Mouse (Mus musculus) liver, embryonic 16.5 days (tissue): ENCODE measurements around the gene Gm21725. TPM values are rescaled to one million over a fixed set of nuclear protein-coding genes. Genes with fewer than 3 reads are reported as not detected.
"Not testable (repeated sequence)": the region's sequence is repeated elsewhere in the genome, so short reads cannot be mapped to it uniquely, and the experiment has no call there.

Source experiments
- ATAC-seq: fragments of 200-750 bp; cut with Nextera tagmentation; 2 replicates; pipeline ENCODE4 v1.8.0; 2017; ENCODE audit warnings: low read depth, mild to moderate bottlenecking, moderate number of reproducible peaks, moderate library complexity
- H3K27ac ChIP-seq: fragments of 300-500 bp; sonication (generic); 2 replicates; pipeline ENCODE4 v1.5.1; 2014; ENCODE audit warnings: mild to moderate bottlenecking, low read length
- H3K27me3 ChIP-seq: fragments of 300-500 bp; sonication (generic); 2 replicates; pipeline ENCODE4 v1.6.1; 2014; ENCODE audit warnings: low read depth, low read length, mixed read lengths; ENCODE audit not compliant: control insufficient read depth, insufficient read depth
- H3K36me3 ChIP-seq: fragments of 300-500 bp; sonication (generic); 2 replicates; pipeline ENCODE4 v1.6.1; 2014; ENCODE audit warnings: mild to moderate bottlenecking; ENCODE audit not compliant: control insufficient read depth, insufficient read depth
- H3K4me1 ChIP-seq: fragments of 300-500 bp; sonication (generic); 2 replicates; pipeline ENCODE4 v1.6.1; 2014; ENCODE audit warnings: low read depth, low read length, mixed read lengths; ENCODE audit not compliant: control insufficient read depth
- H3K4me2 ChIP-seq: fragments of 300-500 bp; sonication (generic); 2 replicates; pipeline ENCODE4 v1.6.1; 2014; ENCODE audit warnings: low read depth, low read length, mixed read lengths
- H3K4me3 ChIP-seq: fragments of 300-500 bp; sonication (generic); 2 replicates; pipeline ENCODE4 v1.5.1; 2014; ENCODE audit warnings: low read depth, mild to moderate bottlenecking, low read length
- H3K9ac ChIP-seq: fragments of 300-500 bp; sonication (generic); 2 replicates; pipeline ENCODE4 v1.6.1; 2014; ENCODE audit warnings: low read depth, low read length
- H3K9me3 ChIP-seq: fragments of 300-500 bp; sonication (generic); replicated peaks from 2 replicates; pipeline ENCODE4 v1.6.1; 2016; ENCODE audit warnings: low read length; ENCODE audit not compliant: control insufficient read depth
- WGBS: fragments of 180-500 bp; shearing (Covaris S2); extraction: QIAGEN DNeasy Blood & Tissue Kit; methylation state at CpG from one replicate; pipeline ENCODE4 v1.1.7; 2014; ENCODE audit not compliant: insufficient replicate concordance; 5-methylcytosine and 5-hydroxymethylcytosine counted together
- polyA plus RNA-seq: library from polyadenylated mRNA; unstranded; fragments of >200 nt; fragmentation: Nextera tagmentation; extraction: Ambion mirVana; gene quantifications from 2 replicates; pipeline ENCODE4 v1.2.1, GENCODE M21; 2015

Gene Gm21725
- not detected in 2 replicates for polyA plus RNA-seq

DNA sequence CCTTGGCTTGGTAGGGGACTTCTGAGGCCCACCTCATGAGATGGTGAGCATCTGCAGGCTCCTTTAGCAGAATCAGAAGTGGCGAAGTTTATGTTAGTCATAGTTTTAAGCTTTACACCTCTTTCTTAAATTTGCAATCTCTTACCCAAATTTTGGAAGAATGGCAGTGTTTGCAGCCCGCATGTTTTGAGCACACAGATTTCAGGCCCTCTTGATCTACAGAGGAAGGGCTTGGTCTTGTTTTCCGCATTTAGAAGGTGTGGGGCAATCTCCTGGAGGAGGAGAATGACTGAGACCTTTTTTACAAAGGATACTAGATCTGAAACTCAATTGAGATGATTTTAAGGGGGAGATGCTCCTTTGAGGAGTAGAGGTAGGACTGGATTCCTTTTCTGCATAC lies at the start of gene Gm21725:
Gene Gm21725, minus strand, starts transcription at position 101 of the 400 bp plus-strand sequence.
- not testable (repeated sequence) for H3K9ac ChIP-seq, H3K9me3 ChIP-seq, H3K27ac ChIP-seq, H3K36me3 ChIP-seq, ATAC-seq, H3K27me3 ChIP-seq, H3K4me3 ChIP-seq, H3K4me1 ChIP-seq, H3K4me2 ChIP-seq
- no CpG with 5 or more reads among the region's 3 CpGs for WGBS

Other genes with a start within 250 kb of the Gm21725 start
- not detected in 2 replicates for gene Gm21891, start 215.6 kb downstream of the Gm21725 start, polyA plus RNA-seq
- not detected in 2 replicates for gene Gm21425, start 187.1 kb downstream of the Gm21725 start, polyA plus RNA-seq
- gene Gm21828, start 125.1 kb downstream of the Gm21725 start, polyA plus RNA-seq: not detected in 2 replicates
- not detected in 2 replicates for gene Gm21440, start 96.7 kb downstream of the Gm21725 start, polyA plus RNA-seq
- gene Gm21454, start 96.6 kb downstream of the Gm21725 start, polyA plus RNA-seq: not detected in 2 replicates
- not detected in 2 replicates for gene Gm21866, start 116.5 kb upstream of the Gm21725 start, polyA plus RNA-seq
- not detected in 2 replicates for gene Gm20773, start 145.0 kb upstream of the Gm21725 start, polyA plus RNA-seq